Mouse (Mus musculus): ENCODE results near the gene Tmem120b. TPM values are rescaled to one million over a fixed set of nuclear protein-coding genes. Genes with fewer than 3 reads are reported as not detected.
A peak's percentile ranks its signal among the peaks of the same experiment; 100 is the strongest.

Gene Tmem120b
- polyA plus RNA-seq, 1 experiment from 2014 or later = 26.1 TPM

DNA sequence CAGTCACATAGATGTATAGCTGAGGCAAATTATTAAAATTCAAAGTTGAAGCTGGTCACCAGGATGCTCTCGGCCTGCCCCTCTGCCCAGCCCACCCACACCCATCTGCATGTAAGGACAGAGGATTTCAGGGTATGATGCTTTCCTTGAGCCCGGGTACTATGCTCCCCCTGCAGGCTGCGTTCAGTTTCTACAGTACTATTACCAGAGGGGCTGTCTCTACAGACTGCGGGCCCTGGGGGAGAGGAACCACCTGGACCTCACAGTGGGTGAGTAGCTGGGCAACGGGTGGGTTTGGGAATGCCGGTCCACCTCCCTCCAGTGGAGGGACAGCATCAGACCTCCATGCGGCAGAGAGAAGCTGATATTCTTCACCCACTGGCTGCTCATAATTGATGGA is 46.7 kb downstream of the Tmem120b start:
- ATAC-seq (ENCODE audit: low read depth) = no peak
- H3K27me3 ChIP-seq (ENCODE audit: control insufficient read depth, insufficient read depth, low read depth, low read length) = no peaks in the 10 kb centered on the region
- no peaks in the 10 kb centered on the region for H3K9me3 ChIP-seq (replicated peaks; ENCODE audit: control insufficient read depth, low read length)
- 55% methylated on average over 7 of the region's 7 CpGs for WGBS (ENCODE audit: insufficient replicate concordance)
- H3K9ac ChIP-seq (ENCODE audit: low read depth, low read length) = no peak overlapping the region
- no peak overlapping the region for H3K4me2 ChIP-seq (ENCODE audit: low read depth, low read length)
- H3K4me3 ChIP-seq (ENCODE audit: low read depth, low read length) = no peak overlapping the region
- H3K36me3 ChIP-seq (ENCODE audit: control insufficient read depth, insufficient read depth) = peaks cover 7% of the 10 kb centered on the region
- H3K4me1 ChIP-seq (ENCODE audit: control insufficient read depth, low read depth, low read length) = no peaks in the 10 kb centered on the region
- H3K27ac ChIP-seq (ENCODE audit: low read length) = no peak overlapping the region

DNA sequence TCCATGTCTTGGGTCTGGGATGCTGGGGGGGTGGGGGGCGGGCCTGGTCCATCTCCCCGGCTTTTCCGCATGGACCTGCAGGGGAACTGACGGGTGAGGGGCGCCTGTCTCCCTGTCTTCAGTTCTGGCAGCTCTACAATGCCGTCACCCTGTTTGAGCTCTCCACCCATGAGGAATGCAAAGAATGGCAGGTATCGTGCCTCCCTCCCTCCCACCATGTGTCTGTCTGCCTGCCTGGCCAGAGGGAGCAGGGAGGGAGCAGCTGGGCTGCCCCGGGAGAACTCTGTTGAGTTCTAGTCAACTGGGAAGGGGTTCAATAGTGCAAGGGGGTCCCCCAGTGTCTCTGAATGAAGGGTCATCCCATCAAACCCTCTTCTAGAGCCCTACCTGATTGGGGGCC is 47.9 kb downstream of the Tmem120b start:
- H3K27me3 ChIP-seq (ENCODE audit: control insufficient read depth, insufficient read depth, low read depth, low read length) = no peaks in the 10 kb centered on the region
- 79% methylated on average over 8 of the region's 8 CpGs for WGBS (ENCODE audit: insufficient replicate concordance)
- no peak overlapping the region for H3K27ac ChIP-seq (ENCODE audit: low read length)
- peaks cover 7% of the 10 kb centered on the region for H3K36me3 ChIP-seq (ENCODE audit: control insufficient read depth, insufficient read depth)
- H3K4me2 ChIP-seq (ENCODE audit: low read depth, low read length) = no peak overlapping the region
- no peaks in the 10 kb centered on the region for H3K4me1 ChIP-seq (ENCODE audit: control insufficient read depth, low read depth, low read length)
- no peak overlapping the region for H3K9ac ChIP-seq (ENCODE audit: low read depth, low read length)
- no peak for ATAC-seq (ENCODE audit: low read depth)
- H3K4me3 ChIP-seq (ENCODE audit: low read depth, low read length) = no peak overlapping the region
- no peaks in the 10 kb centered on the region for H3K9me3 ChIP-seq (replicated peaks; ENCODE audit: control insufficient read depth, low read length)

DNA sequence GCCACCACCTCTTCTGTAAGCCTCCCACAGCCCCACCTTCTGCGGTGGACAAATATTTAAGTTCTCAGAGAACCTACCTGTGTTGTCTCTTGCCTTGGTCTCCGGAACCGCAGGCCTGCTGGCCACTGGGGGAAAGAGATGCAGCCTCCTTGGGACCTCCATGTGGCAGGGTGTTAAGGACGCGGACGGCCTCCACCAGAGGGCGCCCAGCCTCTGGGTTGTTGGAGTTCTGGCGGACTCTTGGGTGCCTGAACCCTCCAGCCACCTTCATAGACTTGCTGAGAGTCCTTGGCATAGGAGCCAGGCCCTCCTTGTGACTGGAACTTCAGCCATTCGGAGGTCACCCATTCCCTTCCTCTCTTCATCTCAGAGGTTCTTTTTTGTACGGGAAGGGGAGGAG is 49.0 kb downstream of the Tmem120b start:
- peaks cover 7% of the 10 kb centered on the region for H3K36me3 ChIP-seq (ENCODE audit: control insufficient read depth, insufficient read depth)
- no peak overlapping the region for H3K4me2 ChIP-seq (ENCODE audit: low read depth, low read length)
- H3K9me3 ChIP-seq (replicated peaks; ENCODE audit: control insufficient read depth, low read length) = no peaks in the 10 kb centered on the region
- no peaks in the 10 kb centered on the region for H3K27me3 ChIP-seq (ENCODE audit: control insufficient read depth, insufficient read depth, low read depth, low read length)
- ATAC-seq (ENCODE audit: low read depth) = peak; percentile 62
- no peak overlapping the region for H3K4me3 ChIP-seq (ENCODE audit: low read depth, low read length)
- no peak overlapping the region for H3K9ac ChIP-seq (ENCODE audit: low read depth, low read length)
- H3K4me1 ChIP-seq (ENCODE audit: control insufficient read depth, low read depth, low read length) = no peaks in the 10 kb centered on the region
- no peak overlapping the region for H3K27ac ChIP-seq (ENCODE audit: low read length)
- WGBS (ENCODE audit: insufficient replicate concordance) = 13% methylated on average over 10 of the region's 10 CpGs

DNA sequence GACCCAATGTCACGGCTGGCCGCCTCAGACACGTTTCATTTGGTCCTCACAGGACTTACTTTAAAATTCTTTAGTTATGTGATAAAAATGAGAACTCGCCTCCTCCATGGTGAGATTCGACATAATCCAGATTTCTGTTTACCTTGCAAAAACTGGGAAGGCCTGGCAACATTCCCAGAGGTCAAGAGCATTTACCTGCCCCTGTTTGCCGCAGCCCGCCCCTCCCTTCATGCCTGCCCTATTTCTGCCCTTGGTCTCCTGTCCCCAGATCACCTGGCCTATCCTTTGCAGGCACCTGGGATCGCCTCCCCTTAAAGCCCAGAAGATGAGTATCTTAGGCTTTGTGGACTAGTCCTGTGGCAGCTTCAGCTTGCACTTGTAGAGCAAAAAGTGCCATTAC is 49.6 kb downstream of the Tmem120b start:
- H3K4me3 ChIP-seq (ENCODE audit: low read depth, low read length) = no peak overlapping the region
- no peak overlapping the region for H3K4me2 ChIP-seq (ENCODE audit: low read depth, low read length)
- peaks cover 7% of the 10 kb centered on the region for H3K36me3 ChIP-seq (ENCODE audit: control insufficient read depth, insufficient read depth)
- no peak overlapping the region for H3K27ac ChIP-seq (ENCODE audit: low read length)
- H3K27me3 ChIP-seq (ENCODE audit: control insufficient read depth, insufficient read depth, low read depth, low read length) = no peaks in the 10 kb centered on the region
- H3K9ac ChIP-seq (ENCODE audit: low read depth, low read length) = no peak overlapping the region
- H3K4me1 ChIP-seq (ENCODE audit: control insufficient read depth, low read depth, low read length) = no peaks in the 10 kb centered on the region
- ATAC-seq (ENCODE audit: low read depth) = peak; percentile 19; the same call in 1 of the 2 replicates
- 74% methylated on average over 8 of the region's 8 CpGs for WGBS (ENCODE audit: insufficient replicate concordance)
- no peaks in the 10 kb centered on the region for H3K9me3 ChIP-seq (replicated peaks; ENCODE audit: control insufficient read depth, low read length)

DNA sequence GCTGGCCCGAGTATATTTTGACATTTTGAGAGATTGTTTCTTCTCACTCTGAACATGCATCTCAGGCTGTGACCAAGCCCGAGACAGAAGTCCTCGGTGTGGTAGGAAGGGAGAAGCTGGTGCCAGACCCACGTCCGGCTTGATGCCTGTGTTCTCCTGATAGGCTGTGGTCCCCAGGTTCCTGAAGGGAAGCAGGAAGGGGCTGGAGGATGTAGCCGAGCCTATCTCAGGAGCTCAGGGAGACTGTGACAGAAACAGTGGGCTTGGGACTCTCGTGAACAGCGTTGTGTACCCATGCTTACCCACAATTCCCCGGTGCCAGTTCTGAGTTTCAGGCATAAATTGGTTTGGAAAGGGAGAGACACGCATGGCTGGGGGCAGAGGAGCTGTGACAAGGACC is 50.6 kb downstream of the Tmem120b start:
- H3K4me1 ChIP-seq (ENCODE audit: control insufficient read depth, low read depth, low read length) = no peaks in the 10 kb centered on the region
- ATAC-seq (ENCODE audit: low read depth) = no peak
- no peak overlapping the region for H3K27ac ChIP-seq (ENCODE audit: low read length)
- no peak overlapping the region for H3K4me3 ChIP-seq (ENCODE audit: low read depth, low read length)
- H3K4me2 ChIP-seq (ENCODE audit: low read depth, low read length) = no peak overlapping the region
- H3K36me3 ChIP-seq (ENCODE audit: control insufficient read depth, insufficient read depth) = peaks cover 7% of the 10 kb centered on the region
- no peak overlapping the region for H3K9ac ChIP-seq (ENCODE audit: low read depth, low read length)
- no peaks in the 10 kb centered on the region for H3K27me3 ChIP-seq (ENCODE audit: control insufficient read depth, insufficient read depth, low read depth, low read length)
- H3K9me3 ChIP-seq (replicated peaks; ENCODE audit: control insufficient read depth, low read length) = no peaks in the 10 kb centered on the region
- WGBS (ENCODE audit: insufficient replicate concordance) = 31% methylated on average over 10 of the region's 10 CpGs

DNA sequence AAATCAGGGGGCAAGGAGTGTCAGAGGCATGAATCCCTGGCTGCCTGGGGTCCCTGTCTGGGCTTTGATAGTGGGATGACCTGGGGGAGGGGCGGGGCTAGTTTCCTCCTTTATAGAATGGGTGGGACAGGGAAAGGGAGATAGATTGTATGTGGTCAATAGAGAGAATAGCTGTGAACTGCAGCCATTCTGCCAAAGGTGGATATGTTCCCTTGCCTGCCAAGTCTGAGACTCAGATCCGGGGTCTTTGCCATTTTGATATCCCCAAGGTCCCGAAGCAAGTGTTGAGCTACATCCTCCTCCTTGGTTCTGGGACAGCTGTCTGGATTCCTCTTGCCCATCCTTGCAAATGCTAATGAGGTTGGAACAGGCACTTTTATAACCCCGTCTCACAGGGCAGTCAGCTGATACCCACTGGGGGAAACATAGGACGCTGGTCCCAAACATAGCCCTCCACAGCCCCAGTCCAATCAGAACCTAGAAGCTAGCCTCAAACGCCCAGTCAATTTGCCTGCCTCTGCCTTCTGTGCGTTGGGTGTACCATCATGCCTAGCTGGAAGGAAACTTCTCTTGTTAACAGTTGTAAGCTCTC is 52.5 kb downstream of the Tmem120b start:
- Histone ChIP-seq H3K9me3 (replicated peaks; ENCODE audit: control insufficient read depth, low read length) (no peaks in the 10 kb centered on the region), H3K4me3 (ENCODE audit: low read depth, low read length) (no peak overlapping the region), H3K36me3 (ENCODE audit: control insufficient read depth, insufficient read depth) (peaks cover 3% of the 10 kb centered on the region), H3K4me2 (ENCODE audit: low read depth, low read length) (no peak overlapping the region), H3K4me1 (ENCODE audit: control insufficient read depth, low read depth, low read length) (peaks cover 10% of the 10 kb centered on the region), H3K27ac (ENCODE audit: low read length) (no peak overlapping the region), H3K27me3 (ENCODE audit: control insufficient read depth, insufficient read depth, low read depth, low read length) (no peaks in the 10 kb centered on the region), H3K9ac (ENCODE audit: low read depth, low read length) (no peak overlapping the region)
- 82% methylated on average over 7 of the region's 7 CpGs for WGBS (ENCODE audit: insufficient replicate concordance)
- no peak for ATAC-seq (ENCODE audit: low read depth)

DNA sequence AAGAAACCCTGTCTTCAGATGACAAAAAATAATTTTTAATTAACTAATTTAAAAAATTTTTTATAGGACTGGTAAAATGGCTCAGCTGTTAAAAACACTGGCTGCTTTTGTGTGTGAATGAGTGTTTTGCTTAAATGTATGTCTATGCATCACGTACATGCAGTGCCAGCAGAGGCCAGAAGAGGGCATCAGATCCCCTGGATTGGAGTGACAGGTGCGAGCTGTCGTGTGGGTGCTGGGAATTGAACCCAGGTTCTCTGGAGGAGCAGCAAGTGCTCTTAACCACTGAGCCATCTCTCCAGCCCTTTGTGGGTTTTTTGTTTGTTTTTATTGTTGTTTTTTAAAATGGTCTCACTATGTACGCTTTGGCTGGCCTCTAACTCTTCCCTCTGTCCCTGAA is 54.0 kb downstream of the Tmem120b start:
- no peak overlapping the region for H3K27ac ChIP-seq (ENCODE audit: low read length)
- whole genome bisulfite sequencing (ENCODE audit: insufficient replicate concordance) = 82% methylated on average over 4 of the region's 4 CpGs
- H3K27me3 ChIP-seq (ENCODE audit: control insufficient read depth, insufficient read depth, low read depth, low read length) = no peaks in the 10 kb centered on the region
- peaks cover 22% of the 10 kb centered on the region for H3K4me1 ChIP-seq (ENCODE audit: control insufficient read depth, low read depth, low read length)
- H3K9me3 ChIP-seq (replicated peaks; ENCODE audit: control insufficient read depth, low read length) = no peaks in the 10 kb centered on the region
- H3K4me2 ChIP-seq (ENCODE audit: low read depth, low read length) = no peak overlapping the region
- no peaks in the 10 kb centered on the region; the same call in 1 of the 2 replicates for H3K36me3 ChIP-seq (ENCODE audit: control insufficient read depth, insufficient read depth)
- H3K9ac ChIP-seq (ENCODE audit: low read depth, low read length) = no peak overlapping the region
- no peak for ATAC-seq (ENCODE audit: low read depth)
- H3K4me3 ChIP-seq (ENCODE audit: low read depth, low read length) = no peak overlapping the region

DNA sequence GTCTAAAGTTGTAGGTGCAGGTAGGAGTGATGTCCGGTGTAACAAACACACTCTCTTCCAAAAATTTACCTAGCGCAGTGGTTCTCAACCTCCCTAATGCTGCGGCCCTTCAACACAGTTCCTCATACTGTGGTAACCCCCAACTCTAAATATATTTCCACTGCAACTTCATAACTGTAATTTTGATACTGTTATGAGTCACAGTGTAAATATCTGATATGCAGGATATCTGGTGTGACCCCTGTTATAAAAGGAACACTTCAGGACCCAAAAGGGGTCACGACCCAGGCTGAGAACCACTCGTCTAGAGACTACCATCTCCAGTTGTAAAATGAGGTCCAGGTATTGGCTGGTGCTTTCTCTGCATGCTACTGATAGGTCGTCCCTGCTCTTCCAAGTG is 56.9 kb downstream of the Tmem120b start:
- Histone ChIP-seq H3K36me3 (ENCODE audit: control insufficient read depth, insufficient read depth) (no peaks in the 10 kb centered on the region), H3K27ac (ENCODE audit: low read length) (no peak overlapping the region), H3K4me2 (ENCODE audit: low read depth, low read length) (no peak overlapping the region), H3K9me3 (replicated peaks; ENCODE audit: control insufficient read depth, low read length) (no peaks in the 10 kb centered on the region), H3K4me1 (ENCODE audit: control insufficient read depth, low read depth, low read length) (peaks cover 26% of the 10 kb centered on the region), H3K9ac (ENCODE audit: low read depth, low read length) (no peak overlapping the region), H3K27me3 (ENCODE audit: control insufficient read depth, insufficient read depth, low read depth, low read length) (no peaks in the 10 kb centered on the region; the same call in 1 of the 2 replicates), H3K4me3 (ENCODE audit: low read depth, low read length) (no peak overlapping the region)
- 70% methylated on average over 6 of the region's 6 CpGs for WGBS (ENCODE audit: insufficient replicate concordance)
- ATAC-seq (ENCODE audit: low read depth) = no peak

DNA sequence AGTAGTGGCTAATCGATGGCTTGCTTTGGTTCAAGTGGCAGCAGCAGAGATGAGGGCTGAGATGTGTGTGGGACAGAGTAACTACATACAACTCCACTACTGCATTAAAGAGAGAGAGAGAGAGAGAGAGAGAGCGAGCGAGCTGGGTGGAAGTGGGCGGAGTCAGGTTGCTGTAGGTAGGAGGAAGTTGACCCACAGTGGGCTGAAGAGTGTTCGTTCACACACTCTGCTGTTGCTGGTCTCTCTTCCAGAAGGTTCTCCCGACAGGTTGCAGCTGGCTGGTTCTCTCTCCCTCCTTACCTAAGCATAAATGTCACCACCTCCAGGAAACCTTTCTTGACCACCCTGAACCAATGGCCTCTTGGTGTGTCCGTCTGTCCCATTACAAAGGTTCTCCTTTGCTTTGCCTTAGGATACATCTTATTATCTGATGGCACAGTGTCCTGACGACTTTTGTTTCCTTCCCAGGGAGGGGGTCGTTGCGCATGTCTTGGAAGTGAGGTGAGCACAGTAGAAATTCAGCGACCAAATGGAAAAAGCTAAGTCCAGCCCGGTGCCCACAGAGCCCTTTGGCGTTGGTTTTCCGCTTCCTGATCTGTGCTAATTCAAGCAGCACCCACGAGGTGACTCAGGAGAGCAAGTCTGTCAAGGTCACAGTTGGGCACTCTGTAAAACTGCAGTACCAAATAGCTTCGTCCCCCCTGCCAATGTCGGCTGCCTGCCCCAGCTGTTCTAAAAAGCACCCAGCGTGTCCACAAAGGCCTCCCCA is 57.6 kb downstream of the Tmem120b start:
- WGBS (ENCODE audit: insufficient replicate concordance) = 25% methylated on average over 17 of the region's 18 CpGs

More for the DNA sequence above, 57.6 kb downstream of the Tmem120b start:
- H3K4me2 ChIP-seq (ENCODE audit: low read depth, low read length) = peak overlapping the region; percentile 48
- peak overlapping the region; percentile 45; the same call in 1 of the 2 replicates for H3K27ac ChIP-seq (ENCODE audit: low read length)
- ATAC-seq (ENCODE audit: low read depth) = 0 out of 2 replicates have a peak, but pooled peaks have one; percentile 19
- no peaks in the 10 kb centered on the region for H3K36me3 ChIP-seq (ENCODE audit: control insufficient read depth, insufficient read depth)
- H3K9ac ChIP-seq (ENCODE audit: low read depth, low read length) = no peak overlapping the region; the same call in 1 of the 2 replicates
- H3K9me3 ChIP-seq (replicated peaks; ENCODE audit: control insufficient read depth, low read length) = no peaks in the 10 kb centered on the region
- peaks cover 26% of the 10 kb centered on the region for H3K4me1 ChIP-seq (ENCODE audit: control insufficient read depth, low read depth, low read length)
- no peak overlapping the region for H3K4me3 ChIP-seq (ENCODE audit: low read depth, low read length)
- no peaks in the 10 kb centered on the region; the same call in 1 of the 2 replicates for H3K27me3 ChIP-seq (ENCODE audit: control insufficient read depth, insufficient read depth, low read depth, low read length)
